ENCODE assay signal across 8 mouse cellular contexts in the genomic region with DNA sequence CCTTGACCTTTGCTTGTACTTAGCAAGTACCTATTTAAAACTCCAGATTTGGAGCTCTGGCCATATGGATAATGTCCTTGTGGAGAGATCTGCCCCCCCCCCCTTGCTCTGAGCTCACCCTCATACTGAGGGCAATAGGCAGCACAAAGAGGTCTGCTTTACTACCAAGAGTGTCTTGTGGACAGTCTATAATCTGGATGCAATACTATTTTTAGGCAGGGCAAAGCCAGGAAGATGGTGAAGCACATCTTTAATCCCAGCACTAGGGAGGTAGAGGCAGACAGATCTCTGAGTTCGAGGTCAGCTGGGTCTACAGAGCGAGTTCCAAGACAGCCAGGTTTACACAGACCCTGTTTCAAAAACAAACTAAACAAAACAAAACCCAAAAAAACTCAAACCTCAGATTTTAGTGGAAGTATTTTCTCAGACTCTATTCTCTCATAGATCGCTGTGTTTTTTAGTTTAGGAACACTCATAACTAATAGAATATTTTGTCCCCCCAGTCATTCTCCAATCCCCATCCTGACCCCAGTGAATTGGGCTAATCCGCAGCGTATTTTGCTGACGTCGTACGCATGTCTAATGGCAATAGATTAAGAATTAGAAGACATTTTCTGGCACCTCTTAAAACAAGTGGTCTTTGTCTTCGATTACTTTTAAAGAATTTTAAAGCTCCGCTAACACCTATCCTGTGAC. TPM values are rescaled to one million over a fixed set of nuclear protein-coding genes. Genes with fewer than 3 reads are reported as not detected.
DNase-seq lines count a peak whose midpoint lies in the region; ATAC-seq and TF ChIP-seq lines count a peak whose summit lies in the region.

No protein-coding gene starts in this region.

- peak overlapping the region; percentile 96 for H3K4me3 ChIP-seq in thymus, adult 2 months (ENCODE audit: control insufficient read depth, insufficient read depth, low read length)
- H3K4me3 ChIP-seq in hindbrain, embryonic 13.5 days = peak overlapping the region; percentile 81
- peak overlapping the region; percentile 67 for H3K4me3 ChIP-seq in midbrain, embryonic 13.5 days (replicated peaks)

- no peaks in the 10 kb centered on the region for H3K27me3 ChIP-seq in thymus, adult 2 months (ENCODE audit: control insufficient read depth, insufficient read depth, low read length)
- no peaks in the 10 kb centered on the region for H3K27me3 ChIP-seq in hindbrain, embryonic 13.5 days
- H3K27me3 ChIP-seq in midbrain, embryonic 13.5 days = no peaks in the 10 kb centered on the region

- peak overlapping the region; percentile 82 for H3K9ac ChIP-seq in hindbrain, embryonic 13.5 days
- H3K9ac ChIP-seq in midbrain, embryonic 13.5 days (replicated peaks) = peak overlapping the region; percentile 79

- no peak overlapping the region for H3K27ac ChIP-seq in thymus, adult 2 months (ENCODE audit: control insufficient read depth, insufficient read depth, low read length)
- H3K27ac ChIP-seq in hindbrain, embryonic 13.5 days = peak overlapping the region; percentile 81
- peak overlapping the region; percentile 80 for H3K27ac ChIP-seq in midbrain, embryonic 13.5 days

- no peak for TF ChIP-seq POLR2A in thymus, adult 2 months (IDR thresholded peaks at IDR 0.05; ENCODE audit: control insufficient read depth, extremely low read depth, insufficient read depth, low read length, poor library complexity)

- H3K4me2 ChIP-seq in hindbrain, embryonic 13.5 days = peak overlapping the region; percentile 53
- peak overlapping the region; percentile 76 for H3K4me2 ChIP-seq in midbrain, embryonic 13.5 days (replicated peaks)

- H3K4me1 ChIP-seq in thymus, adult 2 months (replicated peaks; ENCODE audit: control insufficient read depth, insufficient read depth, low read length) = peaks cover 7% of the 10 kb centered on the region; the same call in 1 of the 2 replicates
- peaks cover 19% of the 10 kb centered on the region for H3K4me1 ChIP-seq in hindbrain, embryonic 13.5 days (replicated peaks)
- H3K4me1 ChIP-seq in midbrain, embryonic 13.5 days (replicated peaks) = peaks cover 24% of the 10 kb centered on the region

- peak; percentile 17 to 22 for DNase-seq in cerebellum, postnatal 14 days
- no peak for DNase-seq in cerebellum, adult 11 months
- DNase-seq in thymus, adult 2 months = no peak
- DNase-seq in thymus, adult 18-20 months = no peak
- no peak for DNase-seq in frontal cortex, postnatal 25 days (ENCODE audit: low spot score in 2 of 2)
- no peak for DNase-seq in B cell, adult 2 months

- ATAC-seq in hindbrain, embryonic 13.5 days (ENCODE audit: low FRiP score) = peak; percentile 80
- peak; percentile 83 for ATAC-seq in midbrain, embryonic 13.5 days

- no peak for TF ChIP-seq CTCF in thymus, adult 2 months (IDR thresholded peaks at IDR 0.05; ENCODE audit: borderline replicate concordance, control insufficient read depth, extremely low read depth, insufficient read depth, low read length, poor library complexity)

- 8% methylated on average over 10 of the region's 10 CpGs for WGBS in thymus, adult 2 months
- WGBS in hindbrain, embryonic 13.5 days = 17% methylated on average over 10 of the region's 10 CpGs
- WGBS in midbrain, embryonic 13.5 days = 8% methylated on average over 10 of the region's 10 CpGs

- H3K9me3 ChIP-seq in hindbrain, embryonic 13.5 days = no peaks in the 10 kb centered on the region
- no peaks in the 10 kb centered on the region for H3K9me3 ChIP-seq in midbrain, embryonic 13.5 days

- peaks cover 10% of the 10 kb centered on the region for H3K36me3 ChIP-seq in thymus, adult 2 months (ENCODE audit: control insufficient read depth, insufficient read depth, low read length)
- H3K36me3 ChIP-seq in hindbrain, embryonic 13.5 days = peaks cover 25% of the 10 kb centered on the region
- H3K36me3 ChIP-seq in midbrain, embryonic 13.5 days = peaks cover 17% of the 10 kb centered on the region

RNA-seq across cellular contexts. Expression of gene 4833420G17Rik, which starts 0.5 kb away (rescaled TPM):
- polyA plus RNA-seq in thymus, adult 2 months (2012; rRNA removed) = 69.9 and 74.0 TPM in 2 replicates
- polyA plus RNA-seq in hindbrain, embryonic 13.5 days (2015; fragmentation: Nextera tagmentation; extraction: Ambion mirVana) = 111 and 117 TPM in 2 replicates
- 121 and 128 TPM in 2 replicates for polyA plus RNA-seq in midbrain, embryonic 13.5 days (2015; fragmentation: Nextera tagmentation; extraction: Ambion mirVana)

RNA-seq across cellular contexts. Expression of gene Tmem267, which starts 25.8 kb away (rescaled TPM):
- 6.7 and 10.4 TPM in 2 replicates for polyA plus RNA-seq in thymus, adult 2 months (2012; rRNA removed)
- 3.3 and 5.0 TPM in 2 replicates for polyA plus RNA-seq in hindbrain, embryonic 13.5 days (2015; fragmentation: Nextera tagmentation; extraction: Ambion mirVana)
- 3.0 and 4.2 TPM in 2 replicates for polyA plus RNA-seq in midbrain, embryonic 13.5 days (2015; fragmentation: Nextera tagmentation; extraction: Ambion mirVana)

RNA-seq across cellular contexts. Expression of gene 3110070M22Rik, which starts 26.1 kb away (rescaled TPM):
- 1.2 and 1.6 TPM in 2 replicates for polyA plus RNA-seq in thymus, adult 2 months (2012; rRNA removed)
- polyA plus RNA-seq in hindbrain, embryonic 13.5 days (2015; fragmentation: Nextera tagmentation; extraction: Ambion mirVana) = 2.0 and 2.1 TPM in 2 replicates
- 1.3 and 1.7 TPM in 2 replicates for polyA plus RNA-seq in midbrain, embryonic 13.5 days (2015; fragmentation: Nextera tagmentation; extraction: Ambion mirVana)

RNA-seq across cellular contexts. Expression of gene Paip1, which starts 33.6 kb away (rescaled TPM):
- 19.2 and 19.6 TPM in 2 replicates for polyA plus RNA-seq in thymus, adult 2 months (2012; rRNA removed)
- 186 and 188 TPM in 2 replicates for polyA plus RNA-seq in hindbrain, embryonic 13.5 days (2015; fragmentation: Nextera tagmentation; extraction: Ambion mirVana)
- polyA plus RNA-seq in midbrain, embryonic 13.5 days (2015; fragmentation: Nextera tagmentation; extraction: Ambion mirVana) = 197 and 243 TPM in 2 replicates

Comparison
In these comparisons a context has a peak if more than half of its experiments do, and no peak if none do; other contexts are left out.
1. DNase-seq: peak in cerebellum, postnatal 14 days (2 of 2); none in cerebellum, adult 11 months (single experiment), thymus, adult 2 months (single experiment), thymus, adult 18-20 months (0 of 2), frontal cortex, postnatal 25 days (0 of 2) and B cell, adult 2 months (0 of 2).
2. Peak in every context shown above with its lines, with median percentiles within 50 percentile points of each other: H3K4me3 ChIP-seq.